Mouse (Mus musculus) cerebellum, adult 9-10 months (tissue): ENCODE measurements around the gene Ppp1r15a.

Experiments
- DNase-seq: peaks from one replicate; pipeline ENCODE4 v3.0.0; 2022

The Ppp1r15a gene

DNA sequence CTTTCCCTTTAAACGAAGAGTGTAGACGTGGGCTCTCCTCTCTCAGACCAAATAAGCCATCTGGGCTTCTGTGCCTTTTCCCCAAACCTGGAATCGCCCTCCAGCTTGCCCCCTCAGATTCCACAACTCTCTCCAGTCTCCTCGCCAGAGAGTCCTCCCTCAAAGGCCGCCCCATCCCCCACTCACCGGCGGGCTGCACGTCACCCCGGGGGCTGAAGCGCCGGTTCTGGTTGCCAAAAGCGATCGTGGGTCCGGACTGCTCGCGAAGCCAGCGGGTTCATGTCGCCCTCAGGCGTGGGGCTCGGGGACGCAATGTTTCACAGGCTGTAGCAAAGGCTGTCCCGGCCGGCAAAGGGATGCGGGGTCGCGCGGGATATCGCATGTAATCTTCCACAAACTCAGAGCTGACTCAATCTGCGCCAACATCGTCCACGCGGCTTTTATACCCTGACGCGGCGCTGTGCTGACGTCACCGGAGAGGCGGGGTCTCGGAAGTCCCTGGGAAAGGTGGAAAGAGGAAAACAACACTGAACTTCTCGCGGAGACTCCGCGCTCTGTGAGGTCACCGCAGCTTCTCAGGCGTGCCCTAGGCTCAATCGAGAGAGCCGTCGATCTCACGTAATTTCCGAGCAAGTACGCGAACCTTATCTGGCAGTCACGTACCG lies at the start of gene Ppp1r15a, which contains the start of gene Plekha4:
Gene Ppp1r15a (minus strand): TSS at position 460 of the 665 bp plus-strand sequence.
Gene Plekha4 (plus strand): TSS at position 522 of the 665 bp plus-strand sequence.
- peak; percentile 96 for DNase-seq

DNA sequence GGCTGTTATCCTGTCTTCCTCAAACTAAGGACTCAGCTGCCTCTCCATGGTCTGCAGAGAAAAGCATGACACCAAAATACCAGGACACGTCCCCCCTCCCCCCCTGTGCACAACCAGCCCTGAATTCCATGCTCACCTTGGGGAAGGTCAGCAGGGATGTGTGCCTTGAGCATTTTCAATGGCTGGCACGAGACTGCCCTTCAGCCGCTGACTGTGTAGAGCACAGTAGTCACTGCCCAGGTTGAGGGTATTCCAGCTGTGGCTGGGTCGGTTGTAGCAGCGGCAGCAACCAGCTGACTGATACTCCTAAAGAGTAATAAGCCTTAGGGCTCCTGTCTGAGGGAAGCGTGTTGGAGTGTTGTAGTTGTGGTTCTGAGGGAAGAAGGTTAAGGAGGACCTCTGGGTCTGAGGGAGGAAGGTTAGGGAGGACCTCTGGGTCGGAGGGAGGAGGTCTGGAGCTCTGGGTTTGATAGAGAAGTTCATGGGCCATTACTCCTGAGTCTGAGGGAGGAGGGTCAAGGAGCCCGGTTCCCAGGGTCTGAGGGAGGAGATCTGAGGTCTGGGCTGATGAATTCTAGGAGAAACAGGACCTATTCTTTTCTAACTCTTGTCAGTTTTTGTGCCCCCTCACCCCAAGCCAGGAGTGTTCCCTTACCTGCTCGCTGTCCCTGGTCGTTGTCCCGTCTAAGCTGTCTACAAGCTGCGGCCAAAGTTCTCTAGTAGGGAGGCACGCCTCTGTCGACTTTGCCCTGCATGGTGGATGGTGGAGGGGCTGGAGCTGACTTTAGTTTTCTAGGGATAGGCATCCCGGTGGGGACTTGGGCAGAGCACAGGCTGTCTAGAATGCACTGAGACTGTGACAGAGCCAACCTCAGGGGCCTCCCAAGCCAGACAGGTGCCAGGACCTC lies 48.7 kb upstream of the Ppp1r15a start:
- no peak for DNase-seq

DNA sequence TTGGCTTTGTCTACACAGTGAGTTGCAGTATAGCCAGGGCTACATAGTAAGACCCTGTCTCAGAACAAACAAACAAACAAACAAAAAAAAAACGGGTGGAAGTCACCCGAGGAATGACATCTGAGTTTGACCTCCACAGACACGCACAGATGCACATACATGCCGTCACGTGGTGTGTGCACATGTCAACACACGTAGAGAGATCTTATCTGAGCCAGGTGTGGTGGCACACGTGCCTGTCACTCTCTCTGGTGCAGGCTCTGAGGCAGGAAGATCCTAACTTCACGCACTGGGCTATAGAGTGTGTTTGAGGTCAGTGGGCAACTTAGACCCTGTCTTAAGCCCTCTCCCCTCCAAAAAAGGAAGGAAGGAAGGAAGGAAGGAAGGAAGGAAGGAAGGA lies 47.9 kb upstream of the Ppp1r15a start:
- DNase-seq: no peak

GRCm38 (mm10) chr7:45571966-45572365 lies 45.9 kb upstream of the Ppp1r15a start:
- DNase-seq: no peak

DNA sequence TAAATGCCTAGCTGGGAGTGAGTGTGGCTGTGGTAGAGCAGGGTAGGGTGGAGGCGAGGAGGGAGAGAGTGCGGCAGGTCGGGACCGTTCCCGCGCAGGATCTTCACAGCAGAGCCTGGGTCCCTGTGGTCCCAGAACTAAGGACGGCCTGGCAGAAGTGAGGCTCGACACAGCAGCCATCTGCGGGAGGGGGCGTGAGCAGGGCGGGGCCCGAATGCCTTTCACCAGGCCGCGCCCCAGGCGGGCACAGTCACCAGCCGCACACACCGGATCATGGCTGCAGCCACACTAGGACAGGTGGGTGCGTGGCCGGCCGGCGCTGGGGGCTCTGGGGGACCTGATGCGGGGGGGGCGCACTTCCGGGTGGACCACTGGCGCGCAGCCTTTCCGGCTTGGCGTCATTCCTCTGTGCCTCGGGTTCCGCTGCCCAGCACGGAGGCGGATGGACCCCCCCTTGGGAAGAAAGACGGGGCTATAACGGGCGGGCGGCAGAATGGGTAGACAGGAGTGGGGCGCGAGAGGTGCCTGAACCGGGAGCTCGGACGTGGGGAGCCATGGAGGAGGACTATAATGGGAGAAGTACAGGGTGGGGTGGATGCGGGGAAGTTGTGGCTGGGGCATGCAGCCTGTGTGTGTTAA lies 44.2 kb upstream of the Ppp1r15a start, which contains the start of gene Bcat2:
Gene Bcat2 (plus strand): TSS at position 51 of the 639 bp plus-strand sequence.
- DNase-seq: peak; percentile 77

DNA sequence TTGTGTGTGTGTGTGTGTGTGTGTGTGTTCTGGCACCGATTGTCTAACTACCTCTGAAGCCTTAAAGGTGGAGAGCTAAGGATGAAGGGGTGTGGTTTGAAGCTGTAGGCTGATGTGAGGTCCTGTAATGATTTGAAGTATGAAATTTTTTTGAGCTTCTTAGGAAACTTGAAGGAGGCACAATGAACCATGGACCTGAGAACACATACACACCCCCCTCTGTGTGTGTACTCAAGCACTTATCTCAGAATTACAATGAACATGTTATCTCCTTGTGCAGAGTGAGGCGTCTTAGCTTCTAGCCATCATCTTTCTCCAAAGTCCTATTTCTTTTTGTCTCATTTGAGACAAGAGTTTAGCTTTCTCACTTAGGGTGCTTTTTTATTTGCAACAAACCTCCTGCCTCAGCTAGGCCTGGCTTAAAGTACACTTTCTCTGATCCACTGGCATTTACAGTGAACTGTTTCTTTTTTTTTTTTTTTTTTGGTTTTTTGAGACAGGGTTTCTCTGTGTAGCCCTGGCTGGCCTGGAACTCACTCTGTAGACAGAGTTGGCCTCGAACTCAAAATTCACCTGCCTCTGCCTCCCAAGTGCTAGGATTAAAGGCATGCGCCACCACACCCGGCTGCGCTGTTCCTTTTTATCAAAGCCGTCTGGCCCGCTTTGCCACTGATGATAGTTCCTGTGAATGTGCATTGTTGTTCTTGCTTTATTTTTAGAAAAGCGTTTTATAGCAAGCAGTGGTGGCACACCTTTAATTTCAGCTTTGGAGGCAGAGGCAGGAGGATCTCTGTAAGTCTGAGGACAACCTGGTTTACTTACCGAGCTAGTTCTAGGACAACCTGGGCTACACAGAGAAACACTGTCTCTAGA lies 42.8 kb upstream of the Ppp1r15a start:
- DNase-seq: peak; percentile 59

GRCm38 (mm10) chr7:45567780-45568516 lies 41.9 kb upstream of the Ppp1r15a start:
- DNase-seq: peak; percentile 92

DNA sequence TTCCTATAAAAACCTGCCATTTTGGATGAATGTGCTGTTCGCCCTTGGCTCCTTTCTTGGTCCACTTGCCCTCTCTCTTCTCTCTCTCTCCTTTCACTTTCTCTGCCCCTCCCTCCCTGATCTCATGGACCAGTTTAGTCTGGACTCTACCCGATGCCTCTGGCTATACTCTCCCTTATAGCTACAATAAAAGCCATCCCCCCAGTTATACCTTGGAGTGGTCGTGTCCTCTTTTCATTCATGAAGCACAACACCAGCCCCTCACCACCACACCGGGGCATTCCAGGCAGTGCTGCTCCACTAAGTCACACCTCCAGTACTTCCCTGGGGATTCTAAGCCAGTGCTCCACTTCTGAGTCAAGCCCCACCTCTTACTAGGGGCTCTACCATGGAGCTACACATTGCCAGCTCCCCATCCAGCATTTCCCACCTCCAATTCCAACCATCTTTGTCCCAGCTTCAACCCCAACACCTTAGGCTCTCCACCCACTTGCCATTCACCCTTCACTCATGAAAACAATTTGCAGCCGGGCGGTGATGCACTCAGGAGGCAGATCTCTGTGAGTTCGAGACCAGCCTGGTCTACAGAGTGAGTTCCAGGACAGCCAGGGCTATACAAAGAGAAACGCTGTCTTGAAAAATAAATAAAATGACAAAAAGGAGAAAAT lies 41.2 kb upstream of the Ppp1r15a start:
- DNase-seq: no peak

GRCm38 (mm10) chr7:45565446-45565845 lies 39.4 kb upstream of the Ppp1r15a start:
- DNase-seq: no peak

DNA sequence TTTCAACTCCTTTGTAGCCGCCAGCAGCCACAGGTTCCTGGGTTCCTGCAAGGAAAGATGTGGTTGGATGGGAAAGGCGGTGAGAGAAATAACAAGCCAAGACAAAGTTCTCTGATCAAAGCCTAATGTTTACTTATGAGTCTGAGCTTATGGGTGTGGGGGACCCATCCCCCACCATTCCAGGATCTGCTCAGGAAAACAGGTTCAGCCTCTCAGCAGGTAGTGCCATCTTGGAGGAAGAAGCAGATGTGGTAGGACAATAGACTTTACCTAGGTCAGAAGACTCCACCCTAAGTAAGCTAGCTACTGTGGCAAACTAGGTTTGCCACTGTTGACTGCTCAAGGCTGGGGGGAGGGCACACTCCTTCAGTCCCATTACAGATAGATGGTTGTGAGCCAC lies 38.7 kb upstream of the Ppp1r15a start:
- no peak for DNase-seq

DNA sequence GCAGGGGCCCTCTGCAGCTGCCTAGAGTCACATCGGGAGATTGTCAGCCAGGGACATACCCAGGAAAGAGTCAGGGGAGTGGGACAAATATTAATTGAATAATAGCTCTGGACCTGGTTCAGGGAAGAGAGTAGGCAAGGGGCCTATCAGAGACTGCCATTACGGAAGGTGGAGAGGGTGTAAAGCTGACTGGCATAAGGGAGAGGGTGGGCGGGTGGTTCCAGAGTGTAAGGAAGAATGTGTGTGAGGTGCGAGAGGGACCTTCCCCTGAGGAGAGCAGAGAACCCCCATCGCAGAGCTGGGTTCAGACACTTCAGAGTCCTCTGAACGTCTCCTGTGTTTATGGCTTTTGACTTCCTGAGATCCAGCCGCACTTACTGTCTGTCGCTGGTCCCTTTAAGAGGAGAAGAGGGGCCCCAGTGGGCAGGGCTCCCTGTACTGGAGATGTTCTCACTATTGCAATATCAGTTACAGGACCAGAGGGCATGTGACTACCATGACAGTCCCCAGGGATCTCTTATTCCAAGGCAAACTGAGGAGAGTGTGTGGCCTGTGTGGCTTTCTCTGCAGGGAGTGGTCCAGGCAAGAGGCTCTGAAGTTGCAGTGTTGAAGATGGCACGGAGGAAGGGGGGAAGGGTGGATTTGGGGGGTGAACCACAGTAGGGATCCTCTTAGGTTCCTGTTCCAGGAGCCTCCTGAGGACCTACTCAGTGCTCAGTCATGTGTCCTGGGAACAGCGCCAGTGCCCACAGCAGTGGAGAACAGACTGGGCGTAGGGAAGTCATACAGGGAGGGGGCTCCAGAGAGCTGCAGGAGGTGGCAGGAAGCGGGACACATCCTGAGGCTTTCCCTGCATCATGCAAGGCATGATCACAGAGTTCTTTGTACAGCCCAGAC lies 35.8 kb upstream of the Ppp1r15a start:
- no peak for DNase-seq

DNA sequence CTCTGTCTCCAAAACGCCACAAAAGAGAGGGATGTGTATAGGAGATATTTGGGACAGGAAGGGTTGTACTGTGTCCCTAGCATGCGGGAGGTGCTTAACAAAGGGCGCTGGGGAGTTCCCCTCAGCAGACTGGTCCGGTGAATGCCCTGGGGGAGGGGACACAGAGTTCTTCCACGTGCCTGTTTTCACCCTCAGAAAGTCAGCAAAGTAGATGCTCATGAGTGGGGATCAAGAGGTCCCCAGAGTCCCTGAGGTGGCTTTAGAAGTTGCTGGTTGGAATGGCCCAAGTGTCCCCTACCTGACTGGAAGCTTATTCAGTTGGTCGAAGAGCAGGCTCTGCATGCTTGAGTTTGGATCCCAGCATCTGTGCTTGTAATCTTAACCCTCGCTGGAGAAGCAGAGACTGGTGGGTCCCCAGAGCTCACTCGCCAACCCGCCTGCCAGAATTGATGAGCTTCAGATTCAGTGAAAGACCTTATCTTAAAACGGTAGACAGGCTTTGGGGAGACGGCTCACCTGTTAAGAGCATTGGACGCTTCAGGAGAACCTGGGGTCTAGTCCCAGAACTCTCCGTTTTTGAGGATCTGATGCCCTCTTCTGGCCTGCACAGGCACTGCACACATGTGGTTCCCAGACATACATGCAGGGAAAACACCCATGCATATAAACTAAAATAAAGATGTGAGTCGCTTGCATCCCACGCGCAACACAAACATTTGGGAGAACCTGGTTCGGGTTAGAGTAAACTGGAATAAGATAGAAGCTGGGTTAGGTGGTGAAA lies 35.0 kb upstream of the Ppp1r15a start:
- peak; percentile 86 for DNase-seq

DNA sequence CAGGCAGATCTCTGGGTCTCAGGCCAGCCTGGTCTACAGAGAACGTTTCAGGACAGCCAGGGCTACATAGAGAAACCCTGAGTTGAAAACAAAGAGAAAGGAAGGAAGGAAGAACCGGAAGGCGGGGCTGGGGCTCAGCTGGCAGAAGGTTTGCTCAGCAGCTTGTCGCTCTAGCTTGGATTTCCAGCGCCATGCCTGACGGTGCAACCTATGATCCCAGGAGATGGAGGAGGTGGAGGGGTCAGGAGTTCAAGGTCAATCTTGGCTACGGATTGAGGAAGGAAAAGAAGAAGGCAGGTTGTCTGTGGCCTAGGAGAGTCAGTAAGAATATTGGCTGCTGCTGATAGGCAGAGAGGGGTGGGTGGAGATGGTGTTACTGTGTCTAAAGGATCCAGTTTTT lies 34.2 kb upstream of the Ppp1r15a start:
- no peak for DNase-seq

- no peak for DNase-seq
Measured at GRCm38 (mm10) chr7:45558907-45559306, 32.8 kb upstream of the Ppp1r15a start.

DNA sequence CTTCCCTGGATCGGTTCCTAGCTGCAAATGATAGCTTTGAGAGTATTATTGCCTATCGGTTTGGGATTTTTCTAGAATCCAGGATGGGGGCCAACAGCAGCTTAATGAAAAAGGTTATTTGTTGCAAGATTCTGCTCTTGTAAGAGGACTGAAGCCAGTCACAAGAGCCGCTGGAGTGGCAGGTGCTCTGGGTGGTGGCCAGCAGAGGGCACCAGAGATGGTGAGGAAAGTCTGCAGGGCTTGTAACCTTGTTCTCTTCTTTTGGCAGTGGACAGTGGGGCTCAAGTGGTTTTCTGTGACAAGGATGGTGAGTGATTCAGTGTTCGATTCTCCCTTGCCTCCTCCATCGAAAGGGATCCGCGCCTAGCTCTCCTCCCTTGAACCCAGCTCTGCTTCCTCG lies 29.7 kb upstream of the Ppp1r15a start:
- peak; percentile 87 for DNase-seq

DNA sequence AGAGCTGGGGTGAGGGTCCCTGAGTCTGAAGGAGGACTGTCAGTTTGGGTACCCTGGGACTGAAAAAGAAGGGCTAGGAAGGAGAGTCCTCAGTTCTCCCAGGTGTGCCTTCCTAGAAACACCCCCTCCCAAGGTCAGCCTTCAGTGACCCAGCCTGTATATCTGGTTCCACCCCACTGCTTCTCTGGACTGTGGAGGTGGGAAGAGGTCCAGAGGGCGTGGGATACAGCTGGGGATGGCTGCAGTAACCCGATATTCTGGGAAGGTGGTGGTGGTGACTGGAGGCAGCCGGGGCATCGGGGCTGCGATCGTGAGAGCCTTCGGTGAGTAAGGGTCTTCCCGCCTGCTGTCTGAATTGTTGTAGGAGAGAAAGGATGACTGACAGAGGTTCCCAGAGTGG lies 28.7 kb upstream of the Ppp1r15a start, which contains the start of gene Hsd17b14:
Gene Hsd17b14 (plus strand): TSS at position 150 of the 400 bp plus-strand sequence.
- no peak for DNase-seq

DNA sequence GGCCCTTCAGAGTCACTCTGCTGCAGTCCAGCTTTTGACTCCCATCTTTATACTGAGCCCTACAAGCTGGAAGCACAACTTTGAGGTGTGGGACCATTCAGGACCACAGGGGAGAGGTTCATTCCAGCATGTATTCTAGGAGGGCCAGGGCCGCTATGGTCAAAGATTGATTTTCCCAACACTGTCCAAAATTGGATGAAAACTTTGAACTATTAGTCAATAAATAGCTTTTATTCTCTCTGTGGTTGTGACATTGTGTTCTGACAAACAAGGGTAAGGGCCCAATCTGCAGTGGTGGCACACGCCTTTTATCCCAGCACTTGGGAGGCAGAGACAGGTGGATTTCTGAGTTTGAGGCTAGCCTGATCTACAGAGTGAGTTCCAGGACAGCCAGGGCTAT lies 27.9 kb upstream of the Ppp1r15a start:
- DNase-seq: no peak

DNA sequence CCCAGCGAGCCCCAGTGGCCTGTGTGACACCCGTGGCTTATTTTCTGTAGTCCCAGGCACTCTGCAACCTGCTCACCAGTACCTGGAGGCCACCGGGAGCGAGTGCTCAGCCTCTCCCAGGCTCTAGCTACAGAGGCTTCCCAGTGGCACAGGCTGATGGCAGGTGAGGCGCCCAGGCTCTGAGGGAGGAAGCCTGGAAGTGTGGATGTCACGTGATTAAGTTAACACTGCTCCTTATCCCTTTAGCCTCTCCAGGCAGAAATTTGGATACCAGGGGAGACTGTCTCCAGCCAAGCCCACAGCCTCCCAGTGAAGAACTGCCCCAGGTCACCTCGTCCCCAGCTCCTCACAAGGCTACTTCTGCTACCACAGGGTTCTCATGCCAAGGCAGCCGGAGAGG lies 27.5 kb upstream of the Ppp1r15a start:
- DNase-seq: no peak

GRCm38 (mm10) chr7:45551512-45551883 lies 25.4 kb upstream of the Ppp1r15a start:
- no peak for DNase-seq
